Mouse (Mus musculus) brain, embryonic 14.5 days (tissue): ENCODE measurements around the gene Hgd.

Experiments
- CTCF ChIP-seq: fragments of 200-500 bp; IDR thresholded peaks from 2 replicates; pipeline ENCODE4 v1.5.1; 2012; ENCODE audit warnings: inconsistent platforms, mild to moderate bottlenecking, moderate library complexity, borderline replicate concordance; ENCODE audit not compliant: insufficient read depth, insufficient read length; ENCODE audit errors: extremely low read depth
- POLR2A ChIP-seq: fragments of 200-500 bp; IDR thresholded peaks from 2 replicates; pipeline ENCODE4 v1.6.1; 2012; ENCODE audit warnings: mild to moderate bottlenecking, inconsistent platforms, borderline replicate concordance; ENCODE audit not compliant: poor library complexity, insufficient read depth, insufficient read length, severe bottlenecking; ENCODE audit errors: extremely low read depth

DNA sequence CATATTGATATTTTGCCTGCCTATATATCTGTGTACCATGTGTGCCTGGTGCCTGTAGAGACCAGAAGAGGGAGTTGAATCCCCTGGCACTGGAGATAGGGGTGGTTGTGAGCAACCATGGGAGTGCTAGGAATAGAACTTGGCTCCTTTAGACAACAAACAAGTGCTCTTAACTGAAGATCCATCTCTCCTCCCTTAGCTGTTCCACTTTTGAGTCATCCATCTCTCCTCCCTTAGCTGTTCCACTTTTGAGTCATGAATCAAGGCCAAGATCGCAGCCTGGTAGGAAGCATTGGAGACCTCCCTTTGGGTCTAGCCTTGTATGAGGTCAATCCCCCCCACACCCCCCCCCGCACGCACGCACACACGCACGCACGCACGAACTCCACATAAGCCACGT lies 34.6 kb downstream of the Hgd start:
- TF ChIP-seq CTCF (no peak), POLR2A (no peak)
